Mouse (Mus musculus) liver, embryonic 11.5 days (tissue): Measurements from ENCODE around the gene Papss1. TPM values are rescaled to one million over a fixed set of nuclear protein-coding genes. Genes with fewer than 3 reads are reported as not detected.
A peak's percentile ranks its signal among the peaks of the same experiment; 100 is the strongest.
"Not testable (repeated sequence)": the region's sequence is repeated elsewhere in the genome, so short reads cannot be mapped to it uniquely, and the experiment has no call there.

ENCODE experiments used
- ATAC-seq: fragments of 200-750 bp; cut with Nextera tagmentation; replicated peaks from 2 replicates; pipeline ENCODE4 v1.8.0; 2017; ENCODE audit warnings: moderate number of reproducible peaks, mild to moderate bottlenecking, moderate TSS enrichment, moderate library complexity; ENCODE audit not compliant: low FRiP score
- DNase-seq: peaks from one replicate; pipeline ENCODE4 v3.0.0-alpha.2; 2017; ENCODE audit warnings: low spot score
- H3K27ac ChIP-seq: fragments of 300-500 bp; sonication (generic); 2 replicates; pipeline ENCODE4 v1.5.1; 2014; ENCODE audit warnings: mild to moderate bottlenecking, low read depth, low read length, control low read depth
- H3K27me3 ChIP-seq: fragments of 300-500 bp; sonication (generic); replicated peaks from 2 replicates; pipeline ENCODE4 v1.6.1; 2014; ENCODE audit warnings: low read length, mixed read lengths; ENCODE audit not compliant: control insufficient read depth, insufficient read depth
- H3K36me3 ChIP-seq: fragments of 300-500 bp; sonication (generic); 2 replicates; pipeline ENCODE4 v1.6.1; 2014; ENCODE audit warnings: mild to moderate bottlenecking, low read length, moderate library complexity, mixed read lengths; ENCODE audit not compliant: control insufficient read depth, insufficient read depth
- H3K4me1 ChIP-seq: fragments of 300-500 bp; sonication (generic); replicated peaks from 2 replicates; pipeline ENCODE4 v1.6.1; 2014; ENCODE audit warnings: low read length, mixed read lengths; ENCODE audit not compliant: control insufficient read depth, insufficient read depth
- H3K4me2 ChIP-seq: fragments of 300-500 bp; sonication (generic); 2 replicates; pipeline ENCODE4 v1.6.1; 2014; ENCODE audit warnings: mild to moderate bottlenecking, control low read depth, moderate library complexity
- H3K4me3 ChIP-seq: fragments of 300-500 bp; sonication (generic); 2 replicates; pipeline ENCODE4 v1.5.1; 2014; ENCODE audit warnings: low read depth, low read length, control low read depth
- H3K9ac ChIP-seq: fragments of 300-500 bp; sonication (generic); 2 replicates; pipeline ENCODE4 v1.6.1; 2014; ENCODE audit warnings: low read depth, low read length, control low read depth
- H3K9me3 ChIP-seq: fragments of 300-500 bp; sonication (generic); 2 replicates; pipeline ENCODE4 v1.6.1; 2016; ENCODE audit warnings: low read length, inconsistent platforms, mixed read lengths; ENCODE audit not compliant: control insufficient read depth
- WGBS: fragments of 180-500 bp; shearing (Covaris S2); extraction: QIAGEN DNeasy Blood & Tissue Kit; methylation state at CpG from one replicate; pipeline ENCODE4 v1.1.7; 2014; 5-methylcytosine and 5-hydroxymethylcytosine counted together
- polyA plus RNA-seq: library from polyadenylated mRNA; unstranded; fragments of >200 nt; fragmentation: Nextera tagmentation; extraction: Ambion mirVana; gene quantifications from 2 replicates; pipeline ENCODE4 v1.2.1, GENCODE M21; 2014

Papss1 gene
- polyA plus RNA-seq, 1 experiment from 2014 or later: 27.5 TPM

GRCm38 (mm10) chr3:131525229-131525628 lies 39.3 kb upstream of the Papss1 start:
- H3K27ac ChIP-seq: no peak overlapping the region
- WGBS: 64% methylated on average over 3 of the region's 3 CpGs
- H3K4me2 ChIP-seq: no peak overlapping the region
- H3K4me1 ChIP-seq: no peaks in the 10 kb centered on the region
- no peaks in the 10 kb centered on the region for H3K27me3 ChIP-seq
- no peak overlapping the region for H3K9ac ChIP-seq
- ATAC-seq (no peak), DNase-seq (no peak)
- no peak overlapping the region for H3K4me3 ChIP-seq
- H3K9me3 ChIP-seq: no peaks in the 10 kb centered on the region
- H3K36me3 ChIP-seq: no peaks in the 10 kb centered on the region

GRCm38 (mm10) chr3:131541244-131541942 lies 23.2 kb upstream of the Papss1 start:
- Histone ChIP-seq H3K4me2 (no peak overlapping the region), H3K4me1 (no peaks in the 10 kb centered on the region), H3K27me3 (no peaks in the 10 kb centered on the region), H3K4me3 (no peak overlapping the region), H3K36me3 (no peaks in the 10 kb centered on the region), H3K9me3 (no peaks in the 10 kb centered on the region), H3K27ac (no peak overlapping the region), H3K9ac (no peak overlapping the region)
- DNase-seq (no peak), ATAC-seq (no peak)
- WGBS: 91% methylated on average over 13 of the region's 13 CpGs

DNA sequence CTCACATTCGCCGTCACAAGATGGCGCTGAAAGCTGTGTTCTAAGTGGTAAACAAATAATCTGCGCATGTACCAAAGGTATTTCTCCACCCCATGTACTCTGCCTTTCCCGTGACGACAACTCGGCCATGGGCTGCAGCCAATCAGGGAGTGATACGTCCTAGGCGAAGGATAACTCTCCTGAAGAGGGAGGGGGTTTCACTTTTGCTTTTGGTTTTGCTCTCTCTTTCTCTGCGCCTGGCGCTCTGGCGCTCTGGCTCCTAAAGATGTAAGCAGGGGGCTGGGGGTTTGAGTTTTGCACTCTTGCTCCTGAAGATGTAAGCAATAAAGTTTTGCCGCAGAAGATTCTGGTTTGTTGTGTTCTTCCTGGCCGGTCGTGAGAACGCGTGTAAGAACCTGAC lies 17.0 kb upstream of the Papss1 start:
- H3K36me3 ChIP-seq, H3K9ac ChIP-seq, H3K4me3 ChIP-seq, ATAC-seq, DNase-seq, H3K9me3 ChIP-seq, H3K4me2 ChIP-seq, H3K27ac ChIP-seq, H3K4me1 ChIP-seq, H3K27me3 ChIP-seq: not testable (repeated sequence)
- WGBS: 98% methylated on average over 17 of the region's 17 CpGs

DNA sequence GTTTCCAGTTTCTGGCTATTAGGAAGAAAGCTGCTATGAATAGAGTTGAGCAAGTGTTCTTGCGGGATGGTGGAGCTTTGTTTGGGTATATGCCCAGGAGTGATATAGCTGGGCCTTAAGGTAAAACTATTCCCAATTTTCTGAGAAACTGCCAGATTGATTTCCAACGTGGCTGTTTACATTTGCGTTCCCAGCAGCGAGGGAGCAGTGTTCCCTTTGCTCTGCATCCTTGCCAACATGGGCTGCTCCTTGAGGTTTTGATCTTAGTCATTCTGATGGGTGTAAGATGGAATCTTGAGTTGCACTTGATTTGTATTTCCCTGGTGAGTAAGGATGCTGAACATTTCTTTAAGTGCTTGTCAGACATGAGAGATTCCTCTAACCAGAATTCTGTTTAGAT lies 14.5 kb upstream of the Papss1 start:
- no peaks in the 10 kb centered on the region for H3K9me3 ChIP-seq
- no peaks in the 10 kb centered on the region for H3K4me1 ChIP-seq
- H3K36me3 ChIP-seq: no peaks in the 10 kb centered on the region
- H3K27ac ChIP-seq: no peak overlapping the region
- DNase-seq: no peak
- no peak overlapping the region for H3K9ac ChIP-seq
- 70% methylated on average over 4 of the region's 4 CpGs for WGBS
- no peak overlapping the region for H3K4me2 ChIP-seq
- no peak overlapping the region for H3K4me3 ChIP-seq
- no peaks in the 10 kb centered on the region for H3K27me3 ChIP-seq
- no peak for ATAC-seq

- 40% methylated on average over 9 of the region's 9 CpGs for WGBS
- ATAC-seq: 0 out of 2 replicates have a peak, but pooled peaks have one; percentile 36
- no peaks in the 10 kb centered on the region for H3K36me3 ChIP-seq
- no peak for DNase-seq
- H3K9me3 ChIP-seq: no peaks in the 10 kb centered on the region
- no peak overlapping the region for H3K4me3 ChIP-seq
- H3K27ac ChIP-seq: no peak overlapping the region
- no peak overlapping the region for H3K9ac ChIP-seq
- H3K27me3 ChIP-seq: no peaks in the 10 kb centered on the region
- no peak overlapping the region for H3K4me2 ChIP-seq
- H3K4me1 ChIP-seq: no peaks in the 10 kb centered on the region
Measured at GRCm38 (mm10) chr3:131552349-131553254, 12.0 kb upstream of the Papss1 start.

DNA sequence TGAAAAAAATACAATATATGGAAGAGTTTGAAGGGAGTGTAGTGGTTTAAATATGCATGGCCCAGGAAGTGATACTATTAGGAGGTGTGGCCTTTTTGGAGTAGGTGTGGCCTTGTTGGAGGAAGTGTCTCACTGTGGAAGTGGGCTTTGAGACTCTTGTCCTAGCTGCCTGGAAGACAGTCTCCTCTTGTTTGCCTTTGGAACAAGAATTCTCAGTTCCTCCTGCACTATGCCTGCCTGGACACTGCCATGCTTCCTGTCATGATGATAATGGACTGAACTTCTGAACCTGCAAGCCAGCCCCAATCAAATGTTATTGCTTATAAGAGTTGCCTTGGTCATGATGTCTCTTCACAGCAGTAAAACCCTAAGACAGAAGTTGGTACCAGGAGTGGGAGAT lies 8.8 kb upstream of the Papss1 start:
- Histone ChIP-seq H3K9ac (no peak overlapping the region), H3K9me3 (no peaks in the 10 kb centered on the region), H3K27ac (no peak overlapping the region), H3K4me2 (no peak overlapping the region), H3K4me3 (no peak overlapping the region), H3K27me3 (no peaks in the 10 kb centered on the region), H3K4me1 (no peaks in the 10 kb centered on the region), H3K36me3 (no peaks in the 10 kb centered on the region)
- no peak for ATAC-seq
- DNase-seq: no peak

- no peak for ATAC-seq
Measured at GRCm38 (mm10) chr3:131561591-131561990, 3.0 kb upstream of the Papss1 start.

DNA sequence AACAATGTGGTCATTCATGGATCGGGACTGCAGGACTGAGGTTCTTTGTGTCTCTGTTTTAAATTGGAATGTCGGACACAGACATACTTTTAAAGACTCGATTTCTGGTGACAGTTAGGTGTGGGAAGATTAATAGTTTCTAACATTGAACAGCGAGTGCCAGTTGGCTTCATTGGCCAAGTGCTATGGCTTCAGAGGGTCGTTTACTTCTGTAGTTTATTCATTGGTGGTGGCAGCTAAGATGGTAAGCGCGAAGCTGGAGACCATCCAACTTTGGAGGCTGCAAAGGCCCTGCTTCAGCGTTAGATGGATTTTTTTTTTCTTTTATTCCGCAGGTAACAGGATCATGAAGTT lies 666 bp downstream of the Papss1 start:
- DNase-seq (no peak), ATAC-seq (no peak)

More at GRCm38 (mm10) chr3:131561591-131561990, 3.0 kb upstream of the Papss1 start:
- Histone ChIP-seq H3K9ac (no peak overlapping the region), H3K4me3 (no peak overlapping the region), H3K27me3 (no peaks in the 10 kb centered on the region), H3K4me1 (peaks cover 8% of the 10 kb centered on the region), H3K27ac (no peak overlapping the region), H3K9me3 (no peaks in the 10 kb centered on the region), H3K4me2 (no peak overlapping the region), H3K36me3 (no peaks in the 10 kb centered on the region)
- DNase-seq: no peak

GRCm38 (mm10) chr3:131566281-131566680 lies 1.7 kb downstream of the Papss1 start:
- Histone ChIP-seq H3K4me2 (no peak overlapping the region), H3K4me1 (peaks cover 8% of the 10 kb centered on the region), H3K27me3 (no peaks in the 10 kb centered on the region), H3K4me3 (no peak overlapping the region), H3K36me3 (no peaks in the 10 kb centered on the region), H3K27ac (no peak overlapping the region), H3K9me3 (no peaks in the 10 kb centered on the region), H3K9ac (no peak overlapping the region)
- WGBS: 86% methylated on average over 2 of the region's 2 CpGs
- DNase-seq (no peak), ATAC-seq (no peak)

More for the DNA sequence above, 666 bp downstream of the Papss1 start:
- Histone ChIP-seq H3K9ac (peak overlapping the region; percentile 77), H3K9me3 (no peaks in the 10 kb centered on the region), H3K4me3 (peak overlapping the region; percentile 85), H3K36me3 (no peaks in the 10 kb centered on the region), H3K4me2 (peak overlapping the region; percentile 80), H3K27me3 (no peaks in the 10 kb centered on the region), H3K27ac (no peak overlapping the region), H3K4me1 (peaks cover 8% of the 10 kb centered on the region)
- WGBS: 3% methylated on average over 9 of the region's 9 CpGs
